Mouse (Mus musculus) spleen, adult 2 months (tissue): ENCODE measurements at regions not wholly inside any gene's neighbourhood (a gene's known extent, or its start where the extent isn't known, plus 50 kb on each side); places are given as distances from the start of the nearest gene placed in this dataset.

Source experiments
- CTCF ChIP-seq: fragments of 200-500 bp; IDR thresholded peaks from 2 replicates; pipeline ENCODE4 v1.5.1; 2011; ENCODE audit warnings: mild to moderate bottlenecking, inconsistent platforms; ENCODE audit not compliant: insufficient read depth, insufficient read length, insufficient replicate concordance; ENCODE audit errors: extremely low read depth
- POLR2A ChIP-seq: fragments of 200-500 bp; IDR thresholded peaks from 2 replicates; pipeline ENCODE4 v1.6.1; 2011; ENCODE audit warnings: low read depth, low read length, inconsistent platforms

DNA sequence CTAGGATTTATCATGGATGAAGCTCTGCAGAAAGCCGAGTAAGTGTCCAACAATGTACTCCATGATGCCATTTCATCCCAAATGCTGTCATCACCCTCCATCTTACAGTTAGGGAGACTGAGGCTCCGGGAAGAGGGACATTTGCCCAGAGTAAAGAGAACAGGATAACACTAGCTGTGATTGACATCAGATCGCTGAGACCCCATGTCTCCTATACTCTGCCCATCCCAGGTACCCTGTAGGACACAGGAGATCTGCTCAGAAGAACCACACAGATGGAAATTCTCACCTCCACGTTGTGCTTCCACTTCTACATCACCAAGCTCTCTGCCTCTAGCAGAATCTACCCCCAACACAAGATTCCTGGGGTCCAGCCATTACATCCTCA lies 191.1 kb upstream of the Mvb12b start:
- TF ChIP-seq CTCF (no peak), POLR2A (no peak)
